Mouse (Mus musculus) neutrophil, adult 5-6 weeks (primary cell): ENCODE data around the gene Gcsam. TPM values are rescaled to one million over a fixed set of nuclear protein-coding genes. Genes with fewer than 3 reads are reported as not detected.
A peak's percentile ranks its signal among the peaks of the same experiment; 100 is the strongest.

Experiments used
- ATAC-seq: fragments of 151-379, 151-347 bp; 2 replicates; pipeline ENCODE4 v1.8.0; 2017; ENCODE audit warnings: mild to moderate bottlenecking, moderate TSS enrichment; ENCODE audit not compliant: insufficient number of reproducible peaks, poor library complexity, low FRiP score, severe bottlenecking; ENCODE audit errors: extremely low read depth
- total RNA-seq: library from RNA; stranded (forward); fragments of 200-1000 nt; gene quantifications from 2 replicates; pipeline ENCODE4 v1.2.3, GENCODE M21; 2017

The Gcsam gene
- total RNA-seq = 0.35 TPM in 1 of 2 replicates, not detected in the other

DNA sequence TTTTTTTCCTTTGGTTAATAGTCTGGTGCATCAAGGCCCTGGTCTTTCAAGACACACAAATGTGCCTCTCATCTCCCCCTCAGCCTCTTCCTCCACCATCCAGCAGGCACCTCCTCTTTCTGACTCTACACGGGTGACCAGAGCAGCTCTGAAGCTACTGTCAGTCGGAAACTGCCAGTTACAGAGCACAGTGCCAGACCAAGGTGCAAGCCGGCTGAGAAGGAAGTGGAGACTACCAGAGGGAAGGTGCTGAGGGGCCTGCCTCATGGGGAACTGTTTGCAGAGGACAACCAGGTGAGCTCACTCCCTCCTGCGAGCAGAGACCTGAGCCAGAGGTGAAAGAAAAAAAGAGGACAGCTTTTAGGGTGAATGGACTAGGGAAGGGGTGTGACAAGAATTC, at the start of gene Gcsam:
Gene Gcsam, plus strand, starts transcription at position 114 of the 400 bp plus-strand sequence.
- no peak for ATAC-seq

DNA sequence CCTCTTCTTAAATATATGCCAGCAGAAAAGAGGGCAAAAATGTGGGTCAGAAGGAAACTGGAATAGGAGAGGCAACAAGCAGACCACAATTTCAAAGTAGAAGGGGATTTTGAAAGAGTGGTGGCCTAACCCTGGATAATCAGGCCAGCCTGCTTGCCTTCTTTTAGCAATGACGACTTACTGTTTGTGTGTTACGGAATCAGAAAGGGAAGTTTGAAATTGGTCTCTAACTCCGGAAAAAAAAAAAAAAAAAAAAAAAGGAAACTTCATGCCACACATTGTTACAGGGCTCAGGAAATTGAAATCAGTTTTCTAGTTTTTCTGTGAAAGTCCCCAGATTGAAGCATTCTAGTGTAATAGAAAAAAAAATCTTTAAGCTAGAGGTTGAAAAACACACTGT, 48.4 kb upstream of the Gcsam start:
- ATAC-seq = no peak

DNA sequence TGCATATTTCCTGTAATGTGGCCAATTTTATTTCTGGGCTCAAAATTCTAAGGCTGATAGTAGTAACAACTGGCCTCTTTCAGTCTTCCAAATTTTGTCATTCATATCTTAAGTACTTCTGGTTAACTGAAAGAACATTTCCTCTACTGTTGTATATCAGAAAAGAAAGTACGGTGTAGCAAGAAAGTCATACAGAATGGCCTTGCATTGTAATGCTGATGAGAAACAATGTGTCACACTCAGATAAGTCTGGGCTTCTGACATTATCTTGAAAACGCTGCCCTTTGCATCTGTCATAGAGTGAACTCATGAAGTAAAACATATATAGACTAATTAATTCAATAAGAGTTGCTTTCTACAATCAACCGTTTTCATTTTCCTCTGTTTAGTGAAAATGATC, 37.9 kb upstream of the Gcsam start:
- ATAC-seq = no peak

DNA sequence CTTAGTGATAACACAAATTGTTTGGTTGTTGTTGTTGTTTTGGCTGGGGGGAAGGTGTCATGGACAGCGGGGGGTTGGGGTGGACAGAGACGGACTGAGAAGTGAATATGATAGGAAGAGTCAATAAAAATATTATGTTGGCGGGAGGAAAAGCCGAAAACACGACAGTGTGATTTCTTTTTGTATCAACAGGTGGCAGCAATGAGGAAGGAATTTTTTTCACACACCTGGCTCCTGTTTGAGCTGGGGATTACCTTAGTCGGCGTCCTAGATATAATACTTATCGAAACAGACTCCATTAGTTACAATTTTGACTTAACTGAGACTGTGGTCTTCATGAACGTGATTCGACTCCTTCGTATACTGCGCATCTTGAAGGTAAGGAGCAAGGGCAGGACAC, 30.3 kb upstream of the Gcsam start:
- no peak for ATAC-seq

DNA sequence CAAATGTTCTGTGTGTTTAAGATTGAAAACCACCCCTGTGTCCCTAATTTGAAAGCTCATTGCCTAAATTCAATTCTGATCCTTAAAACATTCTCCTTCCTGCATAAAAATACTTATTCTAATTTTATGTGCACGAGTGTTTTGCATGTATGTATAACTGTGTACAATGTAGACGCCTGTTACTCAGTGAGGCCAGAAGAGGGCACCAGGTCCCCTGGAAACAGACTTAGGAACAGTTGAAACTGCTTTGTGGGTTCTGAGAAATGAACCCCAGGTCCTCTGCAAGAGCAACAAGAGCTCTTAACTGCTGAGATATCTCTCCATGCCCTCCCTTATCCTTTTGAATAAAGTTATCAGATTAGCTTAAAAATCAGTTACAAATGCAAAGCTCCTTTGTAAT, 27.7 kb upstream of the Gcsam start:
- no peak for ATAC-seq

DNA sequence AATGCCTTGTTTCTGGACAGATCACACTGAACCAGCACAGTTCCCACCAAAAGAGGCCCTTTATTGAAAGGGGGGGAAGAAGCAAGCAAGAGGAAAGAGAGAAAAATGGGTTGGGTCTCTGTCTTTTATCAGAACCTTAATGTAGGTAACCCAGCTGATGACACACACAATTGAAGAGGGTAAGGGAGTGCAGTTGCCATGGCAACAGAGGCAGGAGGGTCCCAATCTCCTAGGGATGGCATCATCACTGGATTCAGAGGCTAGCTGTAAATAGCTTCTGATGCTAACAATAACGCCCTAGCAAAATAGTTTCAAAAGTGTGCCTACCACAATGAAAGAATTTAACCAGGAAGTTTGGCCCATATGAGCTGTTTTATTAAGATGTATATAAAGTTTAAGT, 16.5 kb upstream of the Gcsam start:
- ATAC-seq = no peak

DNA sequence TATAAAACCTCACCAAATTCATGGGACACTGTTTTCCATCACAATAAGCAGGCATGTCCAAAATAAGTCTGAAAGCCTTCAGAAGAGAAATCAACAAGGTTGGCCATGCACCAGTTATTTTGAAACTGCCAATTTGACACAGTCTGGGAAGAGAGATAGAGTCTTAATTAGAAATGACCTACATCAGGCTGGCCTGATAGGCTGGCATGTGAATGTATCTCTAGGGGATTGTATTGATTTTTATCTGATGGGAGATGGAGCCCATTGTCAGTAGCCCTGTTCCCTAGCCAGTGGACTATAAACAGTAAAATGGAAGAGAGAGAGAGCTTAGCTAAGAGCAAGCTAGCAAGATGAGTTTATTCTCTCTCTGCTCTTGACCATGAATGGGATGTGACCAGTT, 14.7 kb upstream of the Gcsam start:
- no peak for ATAC-seq

DNA sequence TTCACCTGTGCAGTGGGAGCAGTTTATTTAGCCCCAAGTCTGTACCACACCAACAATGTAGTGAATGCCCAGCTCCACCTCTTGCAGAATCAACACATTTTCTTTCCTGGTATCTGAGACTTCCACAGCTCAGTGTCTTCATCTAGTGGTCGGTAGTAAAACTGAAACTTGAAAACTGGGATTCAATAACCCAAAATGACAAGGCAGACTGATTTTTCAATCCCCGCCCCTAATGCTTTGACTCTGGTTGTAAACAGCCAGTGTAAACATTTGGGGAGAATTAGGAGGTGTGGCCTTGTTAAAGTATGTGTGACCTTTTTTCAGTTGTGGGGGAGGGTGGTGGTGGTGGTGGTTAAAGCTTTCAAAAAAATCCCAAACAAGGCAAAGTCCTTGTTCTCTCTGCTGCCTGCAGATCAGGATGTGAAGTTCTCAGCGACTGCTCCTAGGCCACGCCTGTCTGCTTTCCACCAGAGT, 1.7 kb upstream of the Gcsam start:
- no peak for ATAC-seq

DNA sequence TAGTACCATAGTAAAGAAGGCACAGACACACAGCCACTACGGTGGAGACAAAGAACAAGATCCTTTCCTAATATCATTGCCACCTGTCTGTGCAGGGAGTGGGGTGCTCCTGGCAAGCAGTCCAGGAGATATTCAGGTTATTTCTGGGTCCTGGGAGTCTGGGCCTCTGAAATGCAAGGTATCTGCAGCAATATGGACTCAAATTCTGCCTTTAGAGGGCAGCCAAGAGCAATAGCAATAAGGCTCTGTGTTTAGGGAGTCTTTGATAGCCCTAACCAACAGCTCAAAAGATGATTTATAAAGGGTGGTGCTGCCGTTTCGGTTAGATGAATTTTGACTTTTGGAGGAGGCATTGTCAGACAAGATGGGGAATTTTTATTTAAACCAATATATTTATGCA, 880 bp upstream of the Gcsam start:
- no peak for ATAC-seq

DNA sequence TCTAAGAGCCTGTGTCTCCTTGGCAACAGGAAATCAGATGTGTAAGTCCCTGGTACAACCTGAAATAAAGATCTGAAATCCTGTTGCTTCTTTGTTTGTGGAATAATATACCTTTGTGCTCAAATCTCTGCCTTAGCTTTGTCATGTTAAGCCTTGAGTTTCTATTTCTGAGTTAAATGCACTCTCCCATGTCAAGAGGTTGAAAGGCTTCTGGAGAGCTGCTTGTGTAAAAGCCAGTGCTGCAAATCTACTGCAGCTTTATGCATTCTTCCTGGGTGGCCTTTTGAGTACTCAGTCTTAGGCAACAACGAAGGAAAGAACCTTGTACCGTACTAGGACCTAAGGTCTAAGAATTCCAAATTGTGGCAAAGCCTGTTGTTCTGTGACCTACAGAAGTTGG, 3.1 kb downstream of the Gcsam start:
- no peak for ATAC-seq

DNA sequence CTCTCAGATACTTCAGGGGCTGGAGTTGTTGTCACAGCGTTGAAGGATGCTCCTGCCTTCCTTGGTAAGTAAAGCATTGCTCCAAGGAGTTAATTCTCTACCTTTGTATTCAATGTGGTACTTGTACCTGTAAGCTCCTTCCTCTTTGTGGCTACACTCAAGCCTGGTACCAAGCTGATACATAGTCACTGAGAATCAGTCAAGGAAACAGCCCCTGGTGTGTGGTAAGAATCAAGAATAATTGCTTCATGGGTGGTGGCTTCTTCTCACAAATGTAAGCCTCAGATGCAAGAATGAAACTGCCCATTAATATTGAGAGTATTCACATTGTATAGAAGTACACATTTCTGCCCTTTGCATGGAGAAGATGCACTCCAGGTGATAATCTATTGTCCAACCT, 5.8 kb downstream of the Gcsam start:
- ATAC-seq = no peak

DNA sequence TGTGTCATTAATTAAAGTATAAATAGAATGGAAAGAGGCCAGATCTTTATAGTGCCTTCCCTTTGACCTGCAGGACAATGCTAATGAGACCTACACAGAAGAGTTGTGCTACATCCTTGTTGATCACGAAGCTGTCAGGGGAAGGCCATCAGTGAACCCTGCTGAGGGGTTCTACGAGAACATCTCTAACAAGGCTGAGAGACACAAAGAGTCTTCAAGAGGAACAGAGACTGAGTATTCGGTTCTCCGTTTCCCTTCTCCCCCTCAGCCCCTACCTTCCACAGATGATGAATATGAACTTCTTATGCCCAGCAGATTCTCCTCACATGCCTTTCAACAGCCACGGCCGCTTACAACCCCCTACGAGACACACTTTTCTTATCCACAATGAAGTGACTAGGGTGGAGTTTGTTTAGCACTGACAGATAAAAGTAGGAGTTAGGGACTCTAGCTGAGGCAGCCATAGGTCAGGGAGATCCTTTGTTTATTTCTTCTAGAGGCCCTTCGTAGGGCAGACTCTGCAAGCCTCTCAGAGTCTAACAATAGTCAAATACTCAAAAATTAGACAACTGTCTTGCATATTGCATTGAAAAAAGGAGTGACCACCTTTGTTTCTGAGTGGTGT, 9.7 kb downstream of the Gcsam start:
- no peak for ATAC-seq

DNA sequence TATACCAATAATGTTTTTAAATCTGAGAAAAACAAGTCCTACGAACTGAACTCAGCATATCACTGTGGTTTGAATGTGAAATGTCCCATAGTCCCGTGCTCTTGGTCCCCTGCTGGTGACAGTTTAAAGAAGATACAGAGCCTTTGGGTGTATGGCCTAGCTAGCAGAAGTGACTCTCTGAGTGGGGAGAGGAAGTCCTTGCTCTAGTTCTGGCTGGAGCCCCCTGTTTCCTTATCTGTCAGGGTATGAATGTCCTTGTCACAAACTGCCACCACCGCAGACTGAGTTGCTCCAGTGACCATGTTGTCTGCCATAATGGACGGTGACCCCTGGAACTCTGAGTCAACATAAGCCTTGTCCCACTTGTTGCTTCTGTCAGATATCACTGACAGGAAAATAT, 13.1 kb downstream of the Gcsam start:
- no peak for ATAC-seq

DNA sequence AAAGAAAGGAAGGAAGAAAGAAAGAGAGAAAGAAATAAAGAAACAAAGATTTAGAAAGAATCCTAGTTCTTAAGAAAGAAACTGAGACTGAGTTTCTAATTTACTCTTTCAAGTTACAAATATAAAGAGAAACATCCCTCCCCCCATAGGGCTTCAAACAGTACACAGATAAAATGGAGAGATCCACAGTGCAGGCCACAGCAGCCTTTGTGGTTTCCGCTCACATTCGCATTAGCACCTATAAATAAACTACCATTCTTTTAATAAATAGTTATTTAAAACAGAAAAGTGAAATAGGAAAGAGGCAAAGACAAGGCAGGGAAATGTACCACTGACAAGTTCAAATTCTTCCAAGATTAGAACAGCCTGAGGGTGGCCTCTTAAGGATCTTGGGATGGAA, 14.6 kb downstream of the Gcsam start:
- no peak for ATAC-seq

DNA sequence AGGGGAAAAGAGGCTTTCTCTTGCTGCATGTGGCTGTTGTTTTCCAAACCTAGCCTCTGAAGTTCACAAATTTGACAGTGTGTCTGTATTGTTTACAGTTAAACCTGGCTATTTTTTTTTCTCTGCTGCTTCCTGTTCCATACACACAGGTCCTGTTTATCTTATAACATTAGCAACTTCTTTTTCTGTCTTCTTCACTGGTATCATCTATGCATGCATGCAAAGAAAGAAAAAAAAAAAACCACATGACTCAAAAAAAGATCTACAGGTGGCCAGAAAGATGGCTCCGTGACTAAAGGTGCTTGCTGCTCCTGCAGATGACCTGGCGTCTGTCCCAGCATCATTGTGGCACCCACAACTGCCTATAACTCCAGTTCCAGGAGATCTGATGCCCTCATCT, 15.2 kb downstream of the Gcsam start:
- ATAC-seq = no peak

DNA sequence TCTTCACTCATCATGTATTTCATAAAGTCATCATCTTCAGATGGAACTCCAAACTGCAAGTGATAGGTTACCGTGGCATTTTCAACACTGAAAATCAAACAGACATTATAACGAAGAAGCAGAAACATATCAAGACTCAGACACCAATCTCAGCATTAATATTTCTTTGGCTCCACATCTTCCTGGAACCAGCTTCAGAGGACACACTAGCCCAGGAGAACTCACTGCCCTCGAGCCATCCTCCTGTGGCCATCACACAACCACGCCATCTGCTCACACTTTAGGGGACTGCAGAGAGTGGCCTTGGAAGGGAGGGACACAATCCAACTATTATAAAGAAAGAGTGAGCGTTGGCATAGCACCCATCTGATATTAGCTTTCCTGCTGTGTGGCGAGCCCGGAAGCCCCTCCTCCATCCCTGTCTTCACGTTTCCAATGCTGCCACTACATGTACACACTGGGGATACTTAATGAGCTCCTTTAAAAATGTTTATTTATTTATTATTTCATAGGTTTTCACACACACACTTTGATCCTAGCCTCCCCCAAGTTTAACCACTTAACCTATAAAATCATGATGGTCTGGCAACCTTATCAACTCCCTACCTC, 19.4 kb downstream of the Gcsam start:
- no peak for ATAC-seq

DNA sequence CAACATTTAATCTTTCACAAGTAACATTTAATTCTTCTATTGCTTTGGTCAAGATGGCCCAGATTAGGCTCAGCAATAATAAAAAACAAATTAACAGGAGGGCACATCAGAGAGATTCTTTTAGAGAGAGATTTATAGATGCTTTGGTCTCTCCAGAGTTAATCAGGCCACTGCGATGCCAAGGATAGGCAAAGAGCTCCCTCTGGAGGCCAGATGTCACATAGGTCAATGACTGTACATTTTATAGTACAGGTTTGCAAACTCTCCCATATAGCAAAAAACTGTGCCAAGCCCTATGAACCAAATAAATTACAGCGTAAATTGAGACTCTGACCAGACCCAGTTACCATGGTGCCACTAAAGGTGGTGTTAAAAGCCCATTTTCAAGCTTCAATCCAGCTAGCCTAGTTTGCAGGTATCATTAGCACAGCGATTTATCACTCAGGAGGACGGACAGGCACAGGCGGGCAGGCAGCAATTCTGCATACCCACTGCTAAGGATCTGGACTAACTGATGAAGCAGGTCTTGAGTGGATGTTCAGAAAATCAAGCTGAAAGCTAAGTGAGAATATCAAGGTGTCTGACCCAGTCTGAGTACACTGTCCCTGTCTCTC, 20.3 kb downstream of the Gcsam start:
- ATAC-seq = peak; percentile 70; the same call in 1 of the 2 replicates

DNA sequence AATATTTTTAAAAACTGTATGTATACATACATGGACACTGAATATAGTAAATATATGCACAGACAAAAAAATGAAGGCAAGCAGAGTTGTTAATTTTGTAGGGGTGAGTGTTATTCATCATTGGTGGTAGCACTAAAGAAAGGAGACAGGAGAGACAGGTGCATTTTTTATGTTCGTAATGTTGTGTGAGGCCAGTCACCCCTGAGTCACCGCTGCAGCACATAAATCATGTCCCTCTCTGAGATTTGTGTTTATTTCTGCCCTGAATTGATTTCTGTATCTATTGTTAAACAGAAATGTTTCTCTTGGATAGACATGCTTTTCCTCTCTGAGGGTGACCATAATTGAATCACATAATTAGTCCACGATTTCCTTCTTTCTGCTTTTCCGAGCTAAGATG, 22.2 kb downstream of the Gcsam start:
- no peak for ATAC-seq

DNA sequence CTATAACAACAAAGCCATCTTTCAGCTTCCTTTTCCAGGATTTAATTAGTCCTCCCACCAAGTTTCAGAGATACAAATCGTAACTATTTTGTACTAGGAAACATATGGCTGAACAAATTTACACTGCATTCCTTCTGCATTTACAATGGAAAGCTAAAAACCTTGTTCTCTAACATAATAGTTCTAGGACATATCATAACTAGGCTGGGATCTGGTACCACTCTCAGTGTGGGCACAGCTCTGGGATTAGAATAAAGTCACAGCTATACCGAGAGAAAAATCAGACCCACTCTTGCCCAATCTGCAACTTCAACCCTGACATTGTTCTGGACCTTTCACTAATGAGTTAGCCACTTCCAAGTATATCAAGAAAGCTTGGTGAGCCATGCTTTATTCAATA, 25.6 kb downstream of the Gcsam start:
- ATAC-seq = no peak

DNA sequence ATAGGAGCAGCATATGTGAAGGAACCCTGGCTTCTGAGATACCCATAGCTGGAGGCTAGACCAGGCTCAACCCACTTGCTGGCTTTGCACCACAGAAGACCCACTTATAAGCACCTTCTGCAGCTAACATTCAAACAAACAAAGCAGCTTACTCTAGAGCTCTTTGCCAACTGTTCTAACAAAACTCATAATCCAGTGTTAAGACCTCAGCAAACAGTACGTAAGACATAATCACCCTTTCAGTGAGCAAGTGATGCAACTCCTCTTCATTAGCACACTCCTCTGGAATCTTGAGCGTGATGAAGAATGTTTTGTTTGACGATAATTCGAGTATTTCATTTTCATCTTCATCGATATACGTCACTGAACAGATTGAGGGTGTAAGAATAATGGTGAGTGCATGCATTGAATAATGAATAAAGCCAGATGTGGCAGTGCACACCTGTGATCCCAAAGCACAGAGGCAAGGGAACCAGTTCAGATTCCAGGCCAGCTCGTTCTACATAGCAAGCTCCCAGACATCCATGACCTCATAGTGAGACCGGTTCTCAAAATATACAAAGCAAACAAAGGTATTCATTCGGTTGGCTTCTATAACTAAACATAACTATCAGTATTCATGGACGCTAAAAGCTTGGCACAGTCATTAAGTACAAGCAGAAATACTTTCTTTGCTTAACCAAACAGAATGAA, 30.0 kb downstream of the Gcsam start:
- ATAC-seq = no peak
